Mouse (Mus musculus): ENCODE results near the gene Pdzrn3.

GRCm38 (mm10) chr6:101392107-101392800 is 14.6 kb upstream of the Pdzrn3 start:
- no peak for TF ChIP-seq ZNF384 (IDR thresholded peaks at IDR 0.05; ENCODE audit: low read depth, low read length)
- TF ChIP-seq CHD2 (IDR thresholded peaks at IDR 0.05; ENCODE audit: low read depth, low read length), result no peak
- TF ChIP-seq HCFC1 (IDR thresholded peaks at IDR 0.05; ENCODE audit: borderline replicate concordance, insufficient read depth, low read length), result no peak
- no peak for TF ChIP-seq ZC3H11A (IDR thresholded peaks at IDR 0.05; ENCODE audit: borderline replicate concordance, low read depth, low read length)

Data from ES-E14 (cell line).